Mouse (Mus musculus) splenic B cell, adult 2 months (primary cell): ENCODE measurements around the gene Slc26a6.

Source experiments
- DNase-seq: peaks from one replicate; pipeline ENCODE4 v3.0.0-alpha.2; 2011; ENCODE audit warnings: low read depth, low spot score
- H3K27me3 ChIP-seq: 2 replicates; pipeline ENCODE4 v1.6.1; 2012; ENCODE audit warnings: mild to moderate bottlenecking, low read length, moderate library complexity, mixed read lengths; ENCODE audit not compliant: control insufficient read depth, poor library complexity, insufficient read depth, severe bottlenecking
- H3K36me3 ChIP-seq: 2 replicates; pipeline ENCODE4 v1.6.1; 2012; ENCODE audit warnings: mild to moderate bottlenecking, low read length, moderate library complexity, mixed read lengths; ENCODE audit not compliant: control insufficient read depth, poor library complexity, insufficient read depth, severe bottlenecking

Slc26a6 gene

DNA sequence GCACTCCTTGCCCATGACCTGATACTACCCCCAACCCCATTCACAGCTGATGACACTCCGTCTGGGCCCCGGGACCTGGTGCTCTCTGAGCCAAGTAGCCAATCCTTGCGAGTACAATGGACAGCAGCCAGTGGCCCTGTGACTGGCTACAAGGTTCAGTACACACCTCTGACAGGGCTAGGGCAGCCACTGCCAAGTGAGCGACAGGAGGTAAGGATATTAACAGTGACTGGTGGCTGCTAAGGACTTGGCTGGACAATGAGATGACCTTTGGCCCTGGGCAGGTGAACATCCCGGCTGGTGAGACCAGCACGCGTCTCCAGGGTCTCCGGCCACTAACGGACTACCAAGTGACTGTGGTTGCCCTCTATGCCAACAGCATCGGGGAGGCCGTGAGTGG is 102.8 kb downstream of the Slc26a6 start:
- H3K27me3 ChIP-seq = no peaks in the 10 kb centered on the region
- no peaks in the 10 kb centered on the region for H3K36me3 ChIP-seq
- no peak for DNase-seq
